Mouse (Mus musculus): ENCODE data around the gene Pou6f1. TPM values are rescaled to one million over a fixed set of nuclear protein-coding genes. Genes with fewer than 3 reads are reported as not detected.
"Not testable (repeated sequence)": the region's sequence is repeated elsewhere in the genome, so short reads cannot be mapped to it uniquely, and the experiment has no call there.

Pou6f1 gene
- polyA plus RNA-seq, 1 experiment, result 38.2 TPM

GRCm38 (mm10) chr15:100611951-100612350 is 12.2 kb upstream of the Pou6f1 start:
- no peak overlapping the region for H3K27ac ChIP-seq (ENCODE audit: control insufficient read depth, insufficient read depth, low read depth, low read length)
- TF ChIP-seq POLR2A (IDR thresholded peaks at IDR 0.05; ENCODE audit: control insufficient read depth, low read depth, low read length) (no peak), CTCF (IDR thresholded peaks at IDR 0.05; ENCODE audit: control insufficient read depth, insufficient read depth, insufficient replicate concordance, low read depth, low read length) (no peak)
- no peak overlapping the region for H3K4me3 ChIP-seq (ENCODE audit: control insufficient read depth, low read depth, low read length)
- no peaks in the 10 kb centered on the region for H3K27me3 ChIP-seq (ENCODE audit: control insufficient read depth, insufficient read depth, low read length)
- H3K36me3 ChIP-seq (ENCODE audit: control insufficient read depth, insufficient read depth, low read length), result no peaks in the 10 kb centered on the region; the same call in 1 of the 2 replicates
- H3K4me1 ChIP-seq (ENCODE audit: control insufficient read depth, insufficient read depth, low read length), result peaks cover 12% of the 10 kb centered on the region

GRCm38 (mm10) chr15:100606677-100607076 is 6.9 kb upstream of the Pou6f1 start:
- not testable (repeated sequence) for H3K4me1 ChIP-seq (ENCODE audit: control insufficient read depth, insufficient read depth, low read length); H3K27ac ChIP-seq (ENCODE audit: control insufficient read depth, insufficient read depth, low read depth, low read length); H3K36me3 ChIP-seq (ENCODE audit: control insufficient read depth, insufficient read depth, low read length); H3K27me3 ChIP-seq (ENCODE audit: control insufficient read depth, insufficient read depth, low read length); H3K4me3 ChIP-seq (ENCODE audit: control insufficient read depth, low read depth, low read length)

- Histone ChIP-seq H3K27me3 (ENCODE audit: control insufficient read depth, insufficient read depth, low read length) (no peaks in the 10 kb centered on the region), H3K4me1 (ENCODE audit: control insufficient read depth, insufficient read depth, low read length) (peaks cover 20% of the 10 kb centered on the region), H3K27ac (ENCODE audit: control insufficient read depth, insufficient read depth, low read depth, low read length) (no peak overlapping the region), H3K36me3 (ENCODE audit: control insufficient read depth, insufficient read depth, low read length) (no peaks in the 10 kb centered on the region), H3K4me3 (ENCODE audit: control insufficient read depth, low read depth, low read length) (peak overlapping the region; percentile 71)
- no peak for TF ChIP-seq POLR2A (IDR thresholded peaks at IDR 0.05; ENCODE audit: control insufficient read depth, low read depth, low read length)
- TF ChIP-seq CTCF (IDR thresholded peaks at IDR 0.05; ENCODE audit: control insufficient read depth, insufficient read depth, insufficient replicate concordance, low read depth, low read length), result no peak
These were observed 1.9 kb upstream of the Pou6f1 start for GRCm38 (mm10) chr15:100601669-100602068.

- H3K27ac ChIP-seq (ENCODE audit: control insufficient read depth, insufficient read depth, low read depth, low read length), result no peak overlapping the region
- TF ChIP-seq CTCF (IDR thresholded peaks at IDR 0.05; ENCODE audit: control insufficient read depth, insufficient read depth, insufficient replicate concordance, low read depth, low read length) (no peak), POLR2A (IDR thresholded peaks at IDR 0.05; ENCODE audit: control insufficient read depth, low read depth, low read length) (0 out of 2 replicates have a peak, but pooled peaks have one; percentile 7)
- peaks cover 20% of the 10 kb centered on the region for H3K4me1 ChIP-seq (ENCODE audit: control insufficient read depth, insufficient read depth, low read length)
- no peaks in the 10 kb centered on the region for H3K27me3 ChIP-seq (ENCODE audit: control insufficient read depth, insufficient read depth, low read length)
- no peaks in the 10 kb centered on the region for H3K36me3 ChIP-seq (ENCODE audit: control insufficient read depth, insufficient read depth, low read length)
- peak overlapping the region; percentile 71 for H3K4me3 ChIP-seq (ENCODE audit: control insufficient read depth, low read depth, low read length)
These were observed 1.0 kb upstream of the Pou6f1 start for GRCm38 (mm10) chr15:100600696-100601272.

GRCm38 (mm10) chr15:100600047-100600695 is 387 bp upstream of the Pou6f1 start:
- no peak for TF ChIP-seq CTCF (IDR thresholded peaks at IDR 0.05; ENCODE audit: control insufficient read depth, insufficient read depth, insufficient replicate concordance, low read depth, low read length)
- TF ChIP-seq POLR2A (IDR thresholded peaks at IDR 0.05; ENCODE audit: control insufficient read depth, low read depth, low read length), result 0 out of 2 replicates have a peak, but pooled peaks have one; percentile 10
- H3K4me1 ChIP-seq (ENCODE audit: control insufficient read depth, insufficient read depth, low read length), result peaks cover 17% of the 10 kb centered on the region
- H3K4me3 ChIP-seq (ENCODE audit: control insufficient read depth, low read depth, low read length), result peak overlapping the region; percentile 71
- H3K27ac ChIP-seq (ENCODE audit: control insufficient read depth, insufficient read depth, low read depth, low read length), result no peak overlapping the region
- H3K27me3 ChIP-seq (ENCODE audit: control insufficient read depth, insufficient read depth, low read length), result no peaks in the 10 kb centered on the region
- H3K36me3 ChIP-seq (ENCODE audit: control insufficient read depth, insufficient read depth, low read length), result no peaks in the 10 kb centered on the region

- TF ChIP-seq POLR2A (IDR thresholded peaks at IDR 0.05; ENCODE audit: control insufficient read depth, low read depth, low read length) (no peak), CTCF (IDR thresholded peaks at IDR 0.05; ENCODE audit: control insufficient read depth, insufficient read depth, insufficient replicate concordance, low read depth, low read length) (no peak)
These were observed 905 bp downstream of the Pou6f1 start for GRCm38 (mm10) chr15:100598883-100599275.

GRCm38 (mm10) chr15:100598287-100598882 is 1.4 kb downstream of the Pou6f1 start:
- Histone ChIP-seq H3K4me3 (ENCODE audit: control insufficient read depth, low read depth, low read length) (peak overlapping the region; percentile 64; the same call in 1 of the 2 replicates), H3K4me1 (ENCODE audit: control insufficient read depth, insufficient read depth, low read length) (peaks cover 17% of the 10 kb centered on the region), H3K27me3 (ENCODE audit: control insufficient read depth, insufficient read depth, low read length) (no peaks in the 10 kb centered on the region), H3K36me3 (ENCODE audit: control insufficient read depth, insufficient read depth, low read length) (no peaks in the 10 kb centered on the region), H3K27ac (ENCODE audit: control insufficient read depth, insufficient read depth, low read depth, low read length) (no peak overlapping the region)
- TF ChIP-seq CTCF (IDR thresholded peaks at IDR 0.05; ENCODE audit: control insufficient read depth, insufficient read depth, insufficient replicate concordance, low read depth, low read length) (no peak), POLR2A (IDR thresholded peaks at IDR 0.05; ENCODE audit: control insufficient read depth, low read depth, low read length) (no peak)

More at GRCm38 (mm10) chr15:100598883-100599275, 905 bp downstream of the Pou6f1 start:
- no peaks in the 10 kb centered on the region for H3K27me3 ChIP-seq (ENCODE audit: control insufficient read depth, insufficient read depth, low read length)
- no peak overlapping the region for H3K27ac ChIP-seq (ENCODE audit: control insufficient read depth, insufficient read depth, low read depth, low read length)
- H3K4me1 ChIP-seq (ENCODE audit: control insufficient read depth, insufficient read depth, low read length), result peaks cover 17% of the 10 kb centered on the region
- H3K4me3 ChIP-seq (ENCODE audit: control insufficient read depth, low read depth, low read length), result peak overlapping the region; percentile 64
- no peaks in the 10 kb centered on the region for H3K36me3 ChIP-seq (ENCODE audit: control insufficient read depth, insufficient read depth, low read length)
